Mouse (Mus musculus) liver, adult 2 months (tissue): ENCODE measurements at regions not wholly inside any gene's neighbourhood (a gene's known extent, or its start where the extent isn't known, plus 50 kb on each side); places are given as distances from the start of the nearest gene placed in this dataset.

Experiments used
- DNase-seq: peaks from one replicate; pipeline ENCODE4 v3.0.0-alpha.2; 2011; ENCODE audit warnings: low read depth, low spot score; ENCODE audit errors: extremely low read depth
- H3K27ac ChIP-seq: fragments of 200-500 bp; replicated peaks from 2 replicates; pipeline ENCODE4 v1.5.1; 2012; ENCODE audit warnings: low read depth, mild to moderate bottlenecking, control low read depth, inconsistent platforms, low read length; ENCODE audit not compliant: insufficient read depth
- H3K27me3 ChIP-seq: fragments of 200-500 bp; 2 replicates; pipeline ENCODE4 v1.6.1; 2012; ENCODE audit warnings: mild to moderate bottlenecking, moderate library complexity, low read length, inconsistent platforms; ENCODE audit not compliant: control insufficient read depth, insufficient read depth
- H3K36me3 ChIP-seq: fragments of 200-500 bp; 2 replicates; pipeline ENCODE4 v1.6.1; 2012; ENCODE audit warnings: low read length, inconsistent platforms; ENCODE audit not compliant: control insufficient read depth, insufficient read depth
- H3K4me1 ChIP-seq: fragments of 200-500 bp; 2 replicates; pipeline ENCODE4 v1.6.1; 2011; ENCODE audit warnings: low read length; ENCODE audit not compliant: control insufficient read depth, insufficient read depth
- H3K4me3 ChIP-seq: fragments of 200-500 bp; 2 replicates; pipeline ENCODE4 v1.5.1; 2011; ENCODE audit warnings: low read depth, mild to moderate bottlenecking, control low read depth, low read length, moderate library complexity; ENCODE audit not compliant: insufficient read depth
- H3K79me2 ChIP-seq: fragments of 200-500 bp; 2 replicates; pipeline ENCODE4 v1.6.1; 2012; ENCODE audit warnings: inconsistent platforms, mild to moderate bottlenecking, low read length, moderate library complexity; ENCODE audit not compliant: control insufficient read depth, insufficient read depth
- H3K9ac ChIP-seq: fragments of 200-500 bp; 2 replicates; pipeline ENCODE4 v1.6.1; 2012; ENCODE audit warnings: low read depth, mild to moderate bottlenecking, control low read depth, inconsistent platforms, low read length
- CTCF ChIP-seq: fragments of 200-500 bp; IDR thresholded peaks from 2 replicates; pipeline ENCODE4 v1.5.1; 2011; ENCODE audit warnings: low read depth, low read length, control low read depth
- POLR2A ChIP-seq: fragments of 200-500 bp; IDR thresholded peaks from 2 replicates; pipeline ENCODE4 v1.6.1; 2011; ENCODE audit warnings: low read length, control low read depth; ENCODE audit not compliant: insufficient read depth; ENCODE audit errors: extremely low read depth
- WGBS: fragments of 180-500 bp; shearing (Covaris S2); methylation state at CpG from one replicate; pipeline ENCODE4 v1.1.7; 2018; 5-methylcytosine and 5-hydroxymethylcytosine counted together

DNA sequence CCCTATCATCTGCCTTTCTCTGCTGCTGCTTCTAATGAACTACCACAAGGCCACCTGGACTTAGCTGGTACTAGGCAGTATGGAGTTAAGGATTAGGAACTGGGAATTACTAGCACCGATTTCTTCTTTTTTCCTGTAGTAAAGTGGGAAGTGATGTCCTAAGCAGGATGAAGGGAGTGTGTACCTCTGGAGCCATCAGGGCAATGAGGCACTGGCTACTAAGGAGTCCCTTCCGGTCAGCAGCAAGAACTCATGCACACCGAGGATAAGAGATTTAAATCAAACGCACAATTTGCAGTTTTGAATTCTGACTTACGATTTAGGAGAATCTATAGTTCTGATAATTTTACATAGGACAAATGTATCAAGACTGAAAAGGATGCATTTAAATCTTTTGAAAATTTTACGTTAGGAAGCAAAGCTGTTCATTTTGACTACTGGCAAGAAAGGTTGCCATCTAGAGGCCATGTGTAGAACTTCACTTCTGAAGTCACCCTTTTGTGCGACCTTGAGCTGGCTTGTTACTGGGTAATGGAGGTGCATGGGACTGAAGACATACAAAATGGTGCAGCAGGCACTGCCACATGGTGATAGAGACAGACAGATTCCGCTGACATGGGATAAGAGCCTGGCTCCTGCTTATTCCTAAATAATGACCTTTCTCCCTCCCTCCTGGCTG is 369.1 kb upstream of the Stxbp6 start:
- Histone ChIP-seq H3K4me1 (no peaks in the 10 kb centered on the region), H3K9ac (no peak overlapping the region), H3K36me3 (no peaks in the 10 kb centered on the region), H3K79me2 (no peaks in the 10 kb centered on the region), H3K4me3 (no peak overlapping the region), H3K27ac (no peak overlapping the region), H3K27me3 (no peaks in the 10 kb centered on the region)
- DNase-seq, result peak; percentile 43
- TF ChIP-seq CTCF (peak; percentile 31; the same call in 1 of the 2 replicates), POLR2A (no peak)
- 53% methylated on average over 8 of the region's 8 CpGs for WGBS

DNA sequence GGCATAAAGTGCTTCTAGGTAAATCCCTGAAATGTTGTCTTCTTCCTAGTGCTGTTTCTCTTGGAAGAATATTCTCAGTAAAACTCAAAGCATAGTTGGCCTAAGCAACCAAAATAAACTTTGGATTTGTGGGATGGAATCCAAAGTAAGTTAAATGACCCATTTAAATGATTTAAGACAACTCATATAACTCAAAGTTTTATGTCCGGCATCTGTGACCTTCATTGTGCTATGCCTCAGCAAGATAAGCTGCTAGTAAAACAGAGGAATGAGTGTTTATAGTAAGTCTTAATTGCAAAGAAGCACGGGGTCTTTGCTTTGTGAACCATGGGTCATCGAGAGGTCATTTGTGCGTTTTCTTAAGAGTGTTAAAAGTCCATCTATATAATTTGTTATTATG is 368.0 kb upstream of the Stxbp6 start:
- Histone ChIP-seq H3K4me1 (no peaks in the 10 kb centered on the region), H3K27ac (no peak overlapping the region), H3K27me3 (no peaks in the 10 kb centered on the region), H3K9ac (no peak overlapping the region), H3K4me3 (no peak overlapping the region), H3K36me3 (no peaks in the 10 kb centered on the region), H3K79me2 (no peaks in the 10 kb centered on the region)
- WGBS, result 61% methylated on average over 4 of the region's 4 CpGs
- DNase-seq, result no peak
- TF ChIP-seq CTCF, result no peak
- TF ChIP-seq POLR2A, result no peak

DNA sequence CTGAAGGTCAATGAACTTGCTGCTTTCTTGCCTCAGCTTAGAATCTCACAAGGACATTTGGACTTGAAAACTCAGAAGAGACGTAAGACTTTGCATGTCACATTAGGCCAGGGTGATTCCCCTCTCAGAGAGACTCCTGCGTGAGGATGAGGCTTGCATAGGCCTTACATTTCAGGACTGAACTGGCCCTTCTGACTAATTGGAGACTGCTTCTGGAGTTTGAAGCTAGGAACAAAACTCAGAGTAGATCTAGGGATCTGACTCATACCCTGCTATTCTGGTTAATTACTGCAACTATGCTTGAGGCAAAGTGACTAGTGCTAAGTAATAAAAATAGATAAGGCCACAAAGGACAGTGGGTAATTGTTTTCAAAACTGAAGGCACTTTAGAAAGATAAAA is 365.2 kb upstream of the Stxbp6 start:
- Histone ChIP-seq H3K27ac (no peak overlapping the region), H3K79me2 (no peaks in the 10 kb centered on the region), H3K27me3 (no peaks in the 10 kb centered on the region), H3K9ac (no peak overlapping the region), H3K4me3 (no peak overlapping the region), H3K36me3 (no peaks in the 10 kb centered on the region), H3K4me1 (no peaks in the 10 kb centered on the region)
- no peak for TF ChIP-seq CTCF
- WGBS, result 81% methylated on average over 2 of the region's 2 CpGs
- DNase-seq, result no peak

DNA sequence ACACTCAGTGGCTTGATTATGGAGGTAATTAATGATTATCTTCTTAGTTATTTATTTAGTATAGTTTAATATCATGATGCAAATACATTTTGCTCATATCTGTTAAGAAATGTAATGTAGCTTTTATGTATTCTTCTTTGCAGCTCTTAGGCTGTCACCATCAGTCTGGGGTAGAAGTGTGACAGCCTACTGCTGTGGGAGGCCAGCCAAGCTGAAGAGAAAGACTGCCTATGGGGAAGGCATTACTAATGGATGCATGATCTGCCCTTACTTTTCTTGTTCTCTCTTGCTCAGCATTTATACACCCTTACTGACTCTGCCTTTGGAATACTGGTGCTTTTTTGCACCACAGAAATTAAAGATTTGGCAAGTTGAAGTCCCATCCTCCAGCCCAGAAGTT is 362.8 kb upstream of the Stxbp6 start:
- Histone ChIP-seq H3K4me3 (no peak overlapping the region), H3K27me3 (no peaks in the 10 kb centered on the region), H3K9ac (no peak overlapping the region), H3K4me1 (no peaks in the 10 kb centered on the region), H3K27ac (no peak overlapping the region), H3K79me2 (no peaks in the 10 kb centered on the region), H3K36me3 (no peaks in the 10 kb centered on the region)
- DNase-seq, result no peak
- no peak for TF ChIP-seq CTCF
- TF ChIP-seq POLR2A, result no peak

DNA sequence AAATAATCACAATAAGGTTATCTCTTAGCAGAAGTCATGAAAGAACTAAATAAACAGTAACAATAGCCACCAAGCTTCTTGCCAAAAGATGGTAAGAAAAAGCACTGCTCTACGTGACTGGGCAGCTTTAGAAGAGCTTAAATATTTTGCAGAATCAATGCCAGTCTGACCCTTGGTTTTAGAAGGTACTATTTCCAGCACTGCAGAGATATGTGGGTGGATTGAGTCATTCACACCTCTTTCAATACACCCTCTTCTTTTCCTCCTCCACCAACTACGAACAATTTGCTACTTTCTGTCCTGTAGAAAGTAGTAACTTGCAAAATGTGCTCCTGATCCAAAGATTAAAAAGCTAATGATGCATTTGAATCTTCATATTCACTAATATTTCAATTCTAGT is 324.9 kb upstream of the Stxbp6 start:
- 43% methylated on average over 2 of the region's 2 CpGs for WGBS

DNA sequence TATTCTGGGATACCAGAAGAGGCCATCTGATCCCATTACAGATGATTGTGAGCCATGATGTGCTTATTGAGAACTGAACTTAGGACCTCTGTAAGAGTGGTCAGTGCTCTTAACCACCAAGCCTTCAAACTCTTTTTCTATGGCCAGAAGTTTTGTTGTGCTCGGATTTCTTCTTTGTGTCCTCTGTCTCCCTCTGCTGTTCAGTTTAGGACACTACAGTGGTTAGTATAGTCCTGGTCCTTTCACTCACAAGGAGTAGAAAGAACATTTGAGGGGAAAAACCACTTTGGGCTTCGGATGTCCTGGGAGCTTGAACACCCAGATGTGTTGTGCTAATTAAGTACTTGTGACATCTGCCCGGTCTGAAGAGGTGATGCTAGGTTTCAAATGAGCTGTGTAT is 310.4 kb upstream of the Stxbp6 start:
- no peaks in the 10 kb centered on the region for H3K27me3 ChIP-seq
- H3K4me1 ChIP-seq, result no peaks in the 10 kb centered on the region
- no peak overlapping the region for H3K9ac ChIP-seq
- H3K4me3 ChIP-seq, result no peak overlapping the region
- no peak for TF ChIP-seq CTCF
- no peak for TF ChIP-seq POLR2A
- no peaks in the 10 kb centered on the region for H3K79me2 ChIP-seq
- 58% methylated on average over 3 of the region's 3 CpGs for WGBS
- H3K27ac ChIP-seq, result no peak overlapping the region
- DNase-seq, result peak; percentile 42
- H3K36me3 ChIP-seq, result no peaks in the 10 kb centered on the region

More for the DNA sequence above, 324.9 kb upstream of the Stxbp6 start:
- H3K36me3 ChIP-seq, result no peaks in the 10 kb centered on the region
- H3K4me3 ChIP-seq, result no peak overlapping the region
- TF ChIP-seq CTCF, result no peak
- TF ChIP-seq POLR2A, result no peak
- no peaks in the 10 kb centered on the region for H3K4me1 ChIP-seq
- no peaks in the 10 kb centered on the region for H3K79me2 ChIP-seq
- no peak overlapping the region for H3K9ac ChIP-seq
- no peaks in the 10 kb centered on the region for H3K27me3 ChIP-seq
- DNase-seq, result no peak
- H3K27ac ChIP-seq, result no peak overlapping the region
